Mouse (Mus musculus): Measurements from ENCODE around the gene Slamf8. TPM values are rescaled to one million over a fixed set of nuclear protein-coding genes. Genes with fewer than 3 reads are reported as not detected.

Slamf8 gene
- polyA plus RNA-seq, 1 experiment from 2014 or later, result 0.39 TPM

DNA sequence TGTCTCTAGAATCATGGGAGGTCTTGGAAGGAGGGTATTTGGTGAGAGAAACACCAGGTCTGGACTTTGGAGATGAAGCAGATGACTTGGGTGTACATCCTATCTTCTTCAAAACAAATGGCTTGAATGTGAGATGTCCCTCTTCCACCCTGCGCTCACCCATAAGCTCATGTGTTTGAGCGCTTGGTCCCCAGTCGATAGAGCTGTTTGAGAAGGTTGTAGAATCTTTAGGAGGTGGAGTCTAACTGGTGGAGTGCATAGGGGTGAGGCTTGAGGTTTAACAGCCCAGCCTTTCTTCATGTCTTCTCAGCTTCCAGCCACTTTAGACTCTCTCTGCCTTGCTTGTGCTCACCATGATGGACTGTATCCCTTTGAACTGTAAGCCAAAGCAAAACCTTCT, 35.9 kb upstream of the Slamf8 start:
- H3K9ac ChIP-seq (ENCODE audit: low read length), result no peak overlapping the region
- no peaks in the 10 kb centered on the region for H3K4me1 ChIP-seq (ENCODE audit: control insufficient read depth, insufficient read depth, low read length)
- H3K36me3 ChIP-seq (ENCODE audit: control insufficient read depth, insufficient read depth, low read length), result no peaks in the 10 kb centered on the region
- 97% methylated on average over 3 of the region's 3 CpGs for WGBS
- H3K27me3 ChIP-seq (ENCODE audit: control insufficient read depth, insufficient read depth, low read length), result no peaks in the 10 kb centered on the region
- no peak overlapping the region for H3K27ac ChIP-seq (ENCODE audit: low read length)
- ATAC-seq (ENCODE audit: insufficient read depth, low FRiP score), result no peak
- H3K4me2 ChIP-seq (ENCODE audit: low read depth, low read length), result no peak overlapping the region
- 0 out of 2 replicates have a peak, but pooled peaks cover 3% of the 10 kb centered on the region for H3K9me3 ChIP-seq (replicated peaks; ENCODE audit: control insufficient read depth, low read length)
- no peak overlapping the region for H3K4me3 ChIP-seq (replicated peaks; ENCODE audit: low read length)

DNA sequence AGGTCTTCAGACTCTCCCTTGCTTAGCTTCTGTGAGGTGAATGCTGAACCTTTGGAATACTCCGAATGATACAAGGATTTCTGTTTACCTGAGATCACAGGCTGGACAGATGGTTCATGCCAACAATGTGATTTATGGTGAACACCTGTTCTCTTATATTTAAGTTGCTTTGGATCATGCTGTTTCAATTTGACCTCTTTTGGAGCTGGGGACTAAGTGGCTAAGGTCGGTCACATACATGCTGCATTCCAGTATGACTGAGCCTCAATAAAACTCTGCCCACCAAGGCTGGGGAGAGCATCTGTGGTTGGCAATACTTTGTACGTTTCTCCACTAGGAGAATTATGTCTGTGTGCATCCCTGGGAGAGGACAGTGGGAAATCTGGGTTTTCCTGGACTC, 33.7 kb upstream of the Slamf8 start:
- Histone ChIP-seq H3K4me2 (ENCODE audit: low read depth, low read length) (no peak overlapping the region), H3K36me3 (ENCODE audit: control insufficient read depth, insufficient read depth, low read length) (no peaks in the 10 kb centered on the region), H3K9ac (ENCODE audit: low read length) (no peak overlapping the region), H3K27ac (ENCODE audit: low read length) (no peak overlapping the region), H3K27me3 (ENCODE audit: control insufficient read depth, insufficient read depth, low read length) (no peaks in the 10 kb centered on the region), H3K4me1 (ENCODE audit: control insufficient read depth, insufficient read depth, low read length) (no peaks in the 10 kb centered on the region), H3K4me3 (replicated peaks; ENCODE audit: low read length) (no peak overlapping the region), H3K9me3 (replicated peaks; ENCODE audit: control insufficient read depth, low read length) (0 out of 2 replicates have a peak, but pooled peaks cover 3% of the 10 kb centered on the region)
- no peak for ATAC-seq (ENCODE audit: insufficient read depth, low FRiP score)
- 39% methylated on average over 3 of the region's 3 CpGs for WGBS

DNA sequence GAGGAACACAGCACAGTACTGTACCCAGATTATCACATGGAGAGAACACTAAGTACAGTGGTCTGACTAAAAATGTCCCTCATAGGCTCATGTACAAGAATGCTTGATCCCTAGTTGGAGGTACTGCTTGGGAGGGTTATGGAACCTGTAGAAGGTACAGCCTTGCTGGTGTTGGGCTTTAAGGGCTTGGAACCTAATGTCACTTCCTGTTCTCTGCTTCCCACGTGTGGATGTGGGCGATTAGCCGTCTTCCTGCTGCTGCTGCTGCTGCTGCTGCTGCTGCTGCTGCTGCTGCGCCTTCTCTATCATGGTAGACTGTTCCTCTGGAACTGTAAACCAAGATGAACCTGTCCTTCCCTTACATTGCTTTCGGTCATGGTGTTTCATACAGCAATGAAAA, 33.2 kb upstream of the Slamf8 start:
- Histone ChIP-seq H3K9me3 (replicated peaks; ENCODE audit: control insufficient read depth, low read length) (0 out of 2 replicates have a peak, but pooled peaks cover 3% of the 10 kb centered on the region), H3K4me1 (ENCODE audit: control insufficient read depth, insufficient read depth, low read length) (no peaks in the 10 kb centered on the region), H3K4me2 (ENCODE audit: low read depth, low read length) (no peak overlapping the region), H3K9ac (ENCODE audit: low read length) (no peak overlapping the region), H3K27ac (ENCODE audit: low read length) (no peak overlapping the region), H3K36me3 (ENCODE audit: control insufficient read depth, insufficient read depth, low read length) (no peaks in the 10 kb centered on the region), H3K4me3 (replicated peaks; ENCODE audit: low read length) (no peak overlapping the region), H3K27me3 (ENCODE audit: control insufficient read depth, insufficient read depth, low read length) (no peaks in the 10 kb centered on the region)
- ATAC-seq (ENCODE audit: insufficient read depth, low FRiP score), result no peak
- 54% methylated on average over 5 of the region's 5 CpGs for WGBS

DNA sequence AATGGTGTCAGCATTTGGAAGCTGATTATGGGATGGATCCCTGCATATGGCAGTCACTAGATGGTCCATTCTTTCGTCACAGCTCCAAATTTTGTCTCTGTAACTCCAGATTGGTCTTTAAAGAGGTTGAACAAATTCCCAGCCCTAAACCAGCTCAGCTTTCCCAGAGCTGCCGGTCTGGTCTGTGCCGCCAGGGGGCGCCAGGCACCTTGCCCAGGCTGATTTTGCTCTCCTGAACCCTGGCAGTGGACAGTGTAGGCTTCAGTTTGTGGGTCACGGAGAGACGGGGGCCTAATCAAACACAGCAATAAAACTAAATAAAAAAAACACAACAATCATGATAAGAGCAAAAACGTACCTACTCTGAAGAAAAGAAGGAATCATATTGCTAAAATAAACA, 28.9 kb upstream of the Slamf8 start:
- Histone ChIP-seq H3K4me2 (ENCODE audit: low read depth, low read length) (no peak overlapping the region), H3K36me3 (ENCODE audit: control insufficient read depth, insufficient read depth, low read length) (no peaks in the 10 kb centered on the region), H3K27me3 (ENCODE audit: control insufficient read depth, insufficient read depth, low read length) (no peaks in the 10 kb centered on the region), H3K4me1 (ENCODE audit: control insufficient read depth, insufficient read depth, low read length) (peaks cover 11% of the 10 kb centered on the region; the same call in 1 of the 2 replicates), H3K4me3 (replicated peaks; ENCODE audit: low read length) (no peak overlapping the region), H3K9me3 (replicated peaks; ENCODE audit: control insufficient read depth, low read length) (no peaks in the 10 kb centered on the region), H3K27ac (ENCODE audit: low read length) (no peak overlapping the region), H3K9ac (ENCODE audit: low read length) (no peak overlapping the region)
- 16% methylated on average over 7 of the region's 7 CpGs for WGBS
- no peak for ATAC-seq (ENCODE audit: insufficient read depth, low FRiP score)

DNA sequence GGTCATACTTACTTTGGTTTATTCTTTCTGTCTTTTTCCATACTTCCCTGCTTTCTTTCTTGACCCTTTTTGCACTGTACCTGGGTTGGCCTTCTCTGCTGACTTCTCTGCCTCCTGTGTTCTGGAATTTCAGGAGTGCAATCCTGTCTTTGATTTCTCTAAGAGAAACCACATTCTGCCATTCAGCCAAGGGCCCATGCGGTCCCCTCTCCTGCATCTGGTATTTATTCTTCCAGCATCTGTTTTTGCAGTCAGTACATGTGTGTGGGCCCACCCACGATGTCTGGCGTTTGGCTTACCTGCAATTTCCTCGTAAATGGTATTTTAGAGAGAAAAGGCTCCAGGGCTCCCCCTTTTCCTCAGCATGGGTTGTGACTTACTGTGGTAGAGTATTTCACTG, 27.8 kb upstream of the Slamf8 start:
- Histone ChIP-seq H3K4me3 (replicated peaks; ENCODE audit: low read length) (no peak overlapping the region), H3K9ac (ENCODE audit: low read length) (no peak overlapping the region), H3K4me2 (ENCODE audit: low read depth, low read length) (no peak overlapping the region), H3K36me3 (ENCODE audit: control insufficient read depth, insufficient read depth, low read length) (no peaks in the 10 kb centered on the region), H3K27me3 (ENCODE audit: control insufficient read depth, insufficient read depth, low read length) (no peaks in the 10 kb centered on the region), H3K27ac (ENCODE audit: low read length) (no peak overlapping the region), H3K4me1 (ENCODE audit: control insufficient read depth, insufficient read depth, low read length) (peaks cover 11% of the 10 kb centered on the region; the same call in 1 of the 2 replicates), H3K9me3 (replicated peaks; ENCODE audit: control insufficient read depth, low read length) (no peaks in the 10 kb centered on the region)
- no peak for ATAC-seq (ENCODE audit: insufficient read depth, low FRiP score)
- WGBS, result 68% methylated on average over 4 of the region's 4 CpGs

DNA sequence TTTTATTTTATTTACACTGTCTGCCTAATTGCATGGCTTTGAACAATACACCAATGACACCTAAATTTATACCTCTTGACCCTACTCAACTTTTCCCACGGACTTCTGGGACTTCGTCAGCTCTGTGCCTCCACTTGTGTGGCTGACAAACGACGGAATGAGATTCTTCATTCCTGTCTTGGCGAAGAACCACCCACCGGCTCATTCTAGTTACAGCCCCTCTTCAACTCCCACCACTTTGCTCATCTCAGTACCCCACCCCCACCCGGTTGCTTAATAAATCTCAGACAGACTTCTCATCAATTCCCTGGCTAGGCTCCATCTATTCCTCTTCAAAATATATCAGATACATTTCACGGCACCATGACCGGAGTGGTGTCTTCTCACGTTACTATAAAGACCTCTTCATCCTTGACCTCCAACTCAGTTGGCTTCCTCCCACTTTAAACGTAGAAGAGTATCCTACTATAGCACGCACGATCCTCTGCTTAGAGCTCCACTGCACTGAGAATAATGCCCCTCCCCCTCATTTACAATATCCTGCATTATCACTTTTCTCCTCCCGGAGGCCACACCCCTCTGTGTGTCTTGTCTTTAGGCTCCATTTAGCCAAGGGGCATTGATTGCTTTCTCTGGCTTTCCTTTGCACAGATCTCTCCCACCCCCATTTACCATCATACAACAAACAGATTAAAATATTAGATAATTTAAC, 27.2 kb upstream of the Slamf8 start:
- no peak for ATAC-seq (ENCODE audit: insufficient read depth, low FRiP score)
- Histone ChIP-seq H3K36me3 (ENCODE audit: control insufficient read depth, insufficient read depth, low read length) (no peaks in the 10 kb centered on the region), H3K9me3 (replicated peaks; ENCODE audit: control insufficient read depth, low read length) (no peaks in the 10 kb centered on the region), H3K4me1 (ENCODE audit: control insufficient read depth, insufficient read depth, low read length) (peaks cover 11% of the 10 kb centered on the region; the same call in 1 of the 2 replicates), H3K27ac (ENCODE audit: low read length) (no peak overlapping the region), H3K27me3 (ENCODE audit: control insufficient read depth, insufficient read depth, low read length) (no peaks in the 10 kb centered on the region), H3K9ac (ENCODE audit: low read length) (no peak overlapping the region), H3K4me3 (replicated peaks; ENCODE audit: low read length) (peak overlapping the region; percentile 34), H3K4me2 (ENCODE audit: low read depth, low read length) (peak overlapping the region; percentile 66)
- 30% methylated on average over 14 of the region's 14 CpGs for WGBS

DNA sequence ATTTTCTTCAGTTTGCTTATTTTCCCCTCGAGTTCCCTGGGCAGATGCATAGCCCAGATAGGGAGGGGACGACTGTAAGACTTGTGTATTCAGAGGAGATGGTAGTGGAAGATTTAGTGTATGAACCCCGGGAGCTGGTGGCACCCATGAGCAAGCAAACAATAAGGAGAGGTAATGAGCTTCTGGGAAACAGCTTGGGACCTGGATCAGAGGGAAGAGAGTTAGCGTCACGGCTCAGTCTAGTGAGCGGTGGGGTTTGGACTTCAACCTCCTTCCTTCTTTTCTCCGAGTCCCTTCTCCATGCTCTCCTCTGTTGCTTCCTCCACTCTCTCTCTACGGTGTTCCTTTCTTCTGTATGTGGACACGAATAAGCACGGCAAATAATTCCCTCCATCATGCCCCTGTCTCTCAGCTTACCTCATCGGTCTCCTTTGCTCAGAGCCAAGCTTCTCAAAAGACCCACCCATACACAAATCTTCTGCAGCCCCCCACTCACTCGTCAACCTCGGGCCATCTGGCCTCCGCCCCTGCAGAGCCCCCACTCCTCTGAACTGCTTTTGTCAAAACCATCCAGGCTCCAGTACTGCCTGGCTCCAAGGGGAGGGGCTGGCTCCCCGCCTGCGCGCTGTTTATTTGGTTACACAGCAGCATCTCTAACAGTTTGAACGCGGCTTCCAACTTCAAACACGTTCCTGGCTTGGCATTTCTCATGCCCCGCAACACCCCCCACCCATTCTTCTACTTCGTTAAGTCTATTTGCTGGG, 26.4 kb upstream of the Slamf8 start:
- H3K27ac ChIP-seq (ENCODE audit: low read length), result no peak overlapping the region
- H3K4me3 ChIP-seq (replicated peaks; ENCODE audit: low read length), result peak overlapping the region; percentile 34
- peak overlapping the region; percentile 56 for H3K9ac ChIP-seq (ENCODE audit: low read length)
- WGBS, result 14% methylated on average over 22 of the region's 22 CpGs
- no peaks in the 10 kb centered on the region for H3K36me3 ChIP-seq (ENCODE audit: control insufficient read depth, insufficient read depth, low read length)
- no peaks in the 10 kb centered on the region for H3K27me3 ChIP-seq (ENCODE audit: control insufficient read depth, insufficient read depth, low read length)
- H3K9me3 ChIP-seq (replicated peaks; ENCODE audit: control insufficient read depth, low read length), result no peaks in the 10 kb centered on the region
- H3K4me2 ChIP-seq (ENCODE audit: low read depth, low read length), result peak overlapping the region; percentile 66
- peak; percentile 37; the same call in 1 of the 2 replicates for ATAC-seq (ENCODE audit: insufficient read depth, low FRiP score)
- H3K4me1 ChIP-seq (ENCODE audit: control insufficient read depth, insufficient read depth, low read length), result peaks cover 11% of the 10 kb centered on the region; the same call in 1 of the 2 replicates

DNA sequence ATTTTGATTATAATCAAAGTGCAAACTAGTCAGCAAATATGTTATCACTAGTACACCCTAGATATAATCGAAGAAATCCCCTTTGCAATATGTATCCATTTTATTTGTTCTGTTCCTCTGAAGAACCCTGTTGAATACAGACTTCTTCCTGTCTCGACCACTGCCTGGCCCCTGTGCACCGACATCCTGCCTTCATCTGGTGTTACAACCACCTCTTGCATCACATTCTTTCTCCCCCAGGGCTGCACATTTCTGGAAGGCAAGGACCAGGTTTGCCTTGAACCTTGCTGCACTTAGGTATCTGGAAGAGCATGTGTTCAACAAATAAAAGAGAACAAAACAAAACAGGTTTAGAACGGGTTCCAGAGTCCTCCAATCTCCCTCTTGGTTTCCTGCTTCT, 25.0 kb upstream of the Slamf8 start:
- Histone ChIP-seq H3K9ac (ENCODE audit: low read length) (no peak overlapping the region), H3K27me3 (ENCODE audit: control insufficient read depth, insufficient read depth, low read length) (no peaks in the 10 kb centered on the region), H3K4me3 (replicated peaks; ENCODE audit: low read length) (no peak overlapping the region), H3K4me2 (ENCODE audit: low read depth, low read length) (no peak overlapping the region), H3K27ac (ENCODE audit: low read length) (no peak overlapping the region), H3K9me3 (replicated peaks; ENCODE audit: control insufficient read depth, low read length) (no peaks in the 10 kb centered on the region), H3K36me3 (ENCODE audit: control insufficient read depth, insufficient read depth, low read length) (no peaks in the 10 kb centered on the region), H3K4me1 (ENCODE audit: control insufficient read depth, insufficient read depth, low read length) (peaks cover 11% of the 10 kb centered on the region; the same call in 1 of the 2 replicates)
- 46% methylated on average over 4 of the region's 4 CpGs for WGBS
- no peak for ATAC-seq (ENCODE audit: insufficient read depth, low FRiP score)

DNA sequence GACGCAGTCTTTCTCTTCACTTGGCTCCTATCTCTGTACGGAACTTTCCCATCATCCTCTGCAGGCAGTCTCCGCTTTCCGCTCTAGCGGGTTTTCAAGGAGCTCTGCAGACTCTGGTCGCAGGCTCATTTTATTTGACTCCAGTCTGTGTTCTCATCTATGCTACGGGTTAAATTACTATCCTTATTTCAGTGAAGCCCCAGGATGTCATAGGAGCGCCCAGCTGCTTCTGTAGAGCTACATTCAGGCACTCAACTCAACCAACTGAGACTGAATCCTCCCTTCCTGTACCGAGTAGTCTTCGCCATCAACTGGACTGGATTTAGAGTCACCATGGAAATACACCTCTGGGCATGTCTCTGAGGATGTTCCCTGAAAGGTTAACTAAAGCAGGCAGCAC, 24.3 kb upstream of the Slamf8 start:
- Histone ChIP-seq H3K9ac (ENCODE audit: low read length) (no peak overlapping the region), H3K4me3 (replicated peaks; ENCODE audit: low read length) (no peak overlapping the region), H3K4me1 (ENCODE audit: control insufficient read depth, insufficient read depth, low read length) (peaks cover 11% of the 10 kb centered on the region; the same call in 1 of the 2 replicates), H3K4me2 (ENCODE audit: low read depth, low read length) (no peak overlapping the region), H3K9me3 (replicated peaks; ENCODE audit: control insufficient read depth, low read length) (no peaks in the 10 kb centered on the region), H3K27ac (ENCODE audit: low read length) (no peak overlapping the region), H3K36me3 (ENCODE audit: control insufficient read depth, insufficient read depth, low read length) (no peaks in the 10 kb centered on the region), H3K27me3 (ENCODE audit: control insufficient read depth, insufficient read depth, low read length) (no peaks in the 10 kb centered on the region)
- WGBS, result 89% methylated on average over 10 of the region's 10 CpGs
- ATAC-seq (ENCODE audit: insufficient read depth, low FRiP score), result no peak

All from stomach, embryonic 16.5 days (tissue).